Mouse (Mus musculus) testis, adult 2 months (tissue): Measurements from ENCODE around the gene Htr2a. TPM values are rescaled to one million over a fixed set of nuclear protein-coding genes. Genes with fewer than 3 reads are reported as not detected.

Experiments
- H3K27ac ChIP-seq: fragments of 200-500 bp; 2 replicates; pipeline ENCODE4 v1.5.1; 2012; ENCODE audit warnings: low read depth, low read length; ENCODE audit not compliant: control insufficient read depth, insufficient read depth
- H3K27me3 ChIP-seq: fragments of 200-500 bp; 2 replicates; pipeline ENCODE4 v1.6.1; 2012; ENCODE audit warnings: mild to moderate bottlenecking, low read length, moderate library complexity; ENCODE audit not compliant: control insufficient read depth, insufficient read depth
- H3K36me3 ChIP-seq: fragments of 200-500 bp; 2 replicates; pipeline ENCODE4 v1.6.1; 2012; ENCODE audit warnings: mild to moderate bottlenecking, low read length; ENCODE audit not compliant: control insufficient read depth, insufficient read depth
- H3K4me1 ChIP-seq: fragments of 200-500 bp; 2 replicates; pipeline ENCODE4 v1.6.1; 2012; ENCODE audit warnings: low read length; ENCODE audit not compliant: control insufficient read depth, insufficient read depth
- H3K4me3 ChIP-seq: fragments of 200-500 bp; 2 replicates; pipeline ENCODE4 v1.5.1; 2012; ENCODE audit warnings: low read depth, mild to moderate bottlenecking, low read length, moderate library complexity, mixed read lengths; ENCODE audit not compliant: control insufficient read depth
- CTCF ChIP-seq: fragments of 200-500 bp; IDR thresholded peaks from 2 replicates; pipeline ENCODE4 v1.5.1; 2012; ENCODE audit warnings: low read depth, mild to moderate bottlenecking, inconsistent platforms, low read length, moderate library complexity; ENCODE audit not compliant: control insufficient read depth, insufficient read depth, insufficient replicate concordance
- POLR2A ChIP-seq: fragments of 200-500 bp; IDR thresholded peaks from 2 replicates; pipeline ENCODE4 v1.6.1; 2012; ENCODE audit warnings: low read depth, mild to moderate bottlenecking, inconsistent platforms, low read length, moderate library complexity; ENCODE audit not compliant: control insufficient read depth
- polyA plus RNA-seq: library from polyadenylated mRNA; depleted of rRNA; stranded (reverse); fragments of >200 nt; gene quantifications from 2 replicates; pipeline ENCODE4 v1.2.3, GENCODE M21; 2012; rRNA removed

Gene Htr2a
- polyA plus RNA-seq, 1 experiment, result 0.02 TPM

GRCm38 (mm10) chr14:74733397-74733796 is 92.8 kb downstream of the Htr2a start:
- TF ChIP-seq POLR2A (no peak), CTCF (no peak)
- Histone ChIP-seq H3K27ac (no peak overlapping the region), H3K4me1 (peaks cover 5% of the 10 kb centered on the region), H3K36me3 (no peaks in the 10 kb centered on the region), H3K27me3 (no peaks in the 10 kb centered on the region), H3K4me3 (no peak overlapping the region)

- no peak overlapping the region for H3K4me3 ChIP-seq
These were observed 94.8 kb downstream of the Htr2a start for GRCm38 (mm10) chr14:74735471-74735870.

GRCm38 (mm10) chr14:74736850-74737249 is 96.2 kb downstream of the Htr2a start:
- H3K4me1 ChIP-seq, result peaks cover 5% of the 10 kb centered on the region
- no peaks in the 10 kb centered on the region for H3K27me3 ChIP-seq
- no peak overlapping the region for H3K27ac ChIP-seq
- no peak overlapping the region for H3K4me3 ChIP-seq
- H3K36me3 ChIP-seq, result no peaks in the 10 kb centered on the region
- no peak for TF ChIP-seq POLR2A
- TF ChIP-seq CTCF, result no peak

More at GRCm38 (mm10) chr14:74735471-74735870, 94.8 kb downstream of the Htr2a start:
- Histone ChIP-seq H3K27me3 (no peaks in the 10 kb centered on the region), H3K36me3 (no peaks in the 10 kb centered on the region), H3K27ac (no peak overlapping the region), H3K4me1 (peaks cover 5% of the 10 kb centered on the region)
- no peak for TF ChIP-seq POLR2A
- no peak for TF ChIP-seq CTCF

Other genes starting within 250 kb of the Htr2a start
- gene Esd, start 91.5 kb downstream of the Htr2a start, polyA plus RNA-seq, result 10.8 and 11.5 TPM in 2 replicates